Mouse (Mus musculus): ENCODE results near the gene Apbb2. TPM values are rescaled to one million over a fixed set of nuclear protein-coding genes. Genes with fewer than 3 reads are reported as not detected.

Apbb2 gene
- polyA plus RNA-seq, 1 experiment from 2014 or later, result 124 TPM

- Histone ChIP-seq H3K9ac (no peak overlapping the region), H3K36me3 (no peaks in the 10 kb centered on the region), H3K4me3 (no peak overlapping the region), H3K27me3 (no peaks in the 10 kb centered on the region), H3K4me2 (no peak overlapping the region), H3K4me1 (replicated peaks) (peaks cover 7% of the 10 kb centered on the region), H3K9me3 (no peaks in the 10 kb centered on the region), H3K27ac (replicated peaks) (no peak overlapping the region)
- 92% methylated on average over 8 of the region's 8 CpGs for WGBS
- ATAC-seq (ENCODE audit: low FRiP score, low read depth), result no peak
These were observed 18.2 kb downstream of the Apbb2 start for GRCm38 (mm10) chr5:66600415-66600814.

- H3K4me1 ChIP-seq (replicated peaks), result peaks cover 7% of the 10 kb centered on the region
These were observed 18.7 kb downstream of the Apbb2 start for GRCm38 (mm10) chr5:66599888-66600287.

GRCm38 (mm10) chr5:66596296-66596695 lies 22.3 kb downstream of the Apbb2 start:
- ATAC-seq (ENCODE audit: low FRiP score, low read depth), result no peak
- H3K9me3 ChIP-seq, result no peaks in the 10 kb centered on the region
- H3K27ac ChIP-seq (replicated peaks), result no peak overlapping the region
- H3K27me3 ChIP-seq, result no peaks in the 10 kb centered on the region
- no peak overlapping the region for H3K4me2 ChIP-seq
- WGBS, result 61% methylated on average over 3 of the region's 3 CpGs
- H3K9ac ChIP-seq, result no peak overlapping the region
- H3K4me3 ChIP-seq, result no peak overlapping the region
- H3K4me1 ChIP-seq (replicated peaks), result no peaks in the 10 kb centered on the region
- no peaks in the 10 kb centered on the region for H3K36me3 ChIP-seq

More at GRCm38 (mm10) chr5:66599888-66600287, 18.7 kb downstream of the Apbb2 start:
- WGBS, result 87% methylated on average over 9 of the region's 9 CpGs
- Histone ChIP-seq H3K27me3 (no peaks in the 10 kb centered on the region), H3K4me3 (no peak overlapping the region), H3K4me2 (no peak overlapping the region), H3K9me3 (no peaks in the 10 kb centered on the region), H3K36me3 (no peaks in the 10 kb centered on the region), H3K9ac (no peak overlapping the region), H3K27ac (replicated peaks) (no peak overlapping the region)
- ATAC-seq (ENCODE audit: low FRiP score, low read depth), result no peak

GRCm38 (mm10) chr5:66594881-66595280 lies 23.7 kb downstream of the Apbb2 start:
- WGBS, result 80% methylated on average over 14 of the region's 14 CpGs
- H3K27me3 ChIP-seq, result no peaks in the 10 kb centered on the region
- peak; percentile 60; the same call in 1 of the 2 replicates for ATAC-seq (ENCODE audit: low FRiP score, low read depth)
- no peak overlapping the region for H3K27ac ChIP-seq (replicated peaks)
- no peaks in the 10 kb centered on the region for H3K9me3 ChIP-seq
- H3K4me1 ChIP-seq (replicated peaks), result 0 out of 2 replicates have a peak, but pooled peaks cover 4% of the 10 kb centered on the region
- no peak overlapping the region for H3K4me2 ChIP-seq
- H3K4me3 ChIP-seq, result no peak overlapping the region
- H3K36me3 ChIP-seq, result no peaks in the 10 kb centered on the region
- H3K9ac ChIP-seq, result no peak overlapping the region

- 78% methylated on average over 6 of the region's 6 CpGs for WGBS
- Histone ChIP-seq H3K27ac (replicated peaks) (0 out of 2 replicates have a peak overlapping the region, but pooled peaks have one; percentile 21), H3K4me2 (no peak overlapping the region), H3K27me3 (no peaks in the 10 kb centered on the region), H3K9ac (no peak overlapping the region), H3K4me3 (no peak overlapping the region), H3K36me3 (no peaks in the 10 kb centered on the region), H3K9me3 (no peaks in the 10 kb centered on the region), H3K4me1 (replicated peaks) (peaks cover 20% of the 10 kb centered on the region)
- ATAC-seq (ENCODE audit: low FRiP score, low read depth), result 0 out of 2 replicates have a peak, but pooled peaks have one; percentile 31
These were observed 32.3 kb downstream of the Apbb2 start for GRCm38 (mm10) chr5:66586236-66586745.

- 90% methylated on average over 4 of the region's 4 CpGs for WGBS
- no peak overlapping the region for H3K4me2 ChIP-seq
- no peak overlapping the region for H3K4me3 ChIP-seq
- H3K27ac ChIP-seq (replicated peaks), result no peak overlapping the region
- no peak for ATAC-seq (ENCODE audit: low FRiP score, low read depth)
- H3K9me3 ChIP-seq, result no peaks in the 10 kb centered on the region
- no peaks in the 10 kb centered on the region for H3K36me3 ChIP-seq
- H3K9ac ChIP-seq, result no peak overlapping the region
- no peaks in the 10 kb centered on the region for H3K27me3 ChIP-seq
- peaks cover 22% of the 10 kb centered on the region for H3K4me1 ChIP-seq (replicated peaks)
These were observed 35.6 kb downstream of the Apbb2 start for GRCm38 (mm10) chr5:66583019-66583406.

GRCm38 (mm10) chr5:66582281-66583018 lies 36.1 kb downstream of the Apbb2 start:
- Histone ChIP-seq H3K36me3 (no peaks in the 10 kb centered on the region), H3K4me3 (no peak overlapping the region), H3K27ac (replicated peaks) (no peak overlapping the region), H3K9me3 (no peaks in the 10 kb centered on the region), H3K4me1 (replicated peaks) (peaks cover 22% of the 10 kb centered on the region), H3K9ac (no peak overlapping the region), H3K27me3 (no peaks in the 10 kb centered on the region), H3K4me2 (no peak overlapping the region)
- ATAC-seq (ENCODE audit: low FRiP score, low read depth), result no peak
- WGBS, result 91% methylated on average over 17 of the region's 17 CpGs

GRCm38 (mm10) chr5:66579066-66579465 lies 39.5 kb downstream of the Apbb2 start:
- H3K27me3 ChIP-seq, result no peaks in the 10 kb centered on the region
- ATAC-seq (ENCODE audit: low FRiP score, low read depth), result no peak
- no peak overlapping the region for H3K27ac ChIP-seq (replicated peaks)
- no peak overlapping the region for H3K9ac ChIP-seq
- WGBS, result 80% methylated on average over 4 of the region's 4 CpGs
- H3K4me2 ChIP-seq, result no peak overlapping the region
- H3K9me3 ChIP-seq, result no peaks in the 10 kb centered on the region
- no peak overlapping the region for H3K4me3 ChIP-seq
- H3K4me1 ChIP-seq (replicated peaks), result peaks cover 29% of the 10 kb centered on the region
- no peaks in the 10 kb centered on the region for H3K36me3 ChIP-seq

- Histone ChIP-seq H3K4me2 (no peak overlapping the region), H3K4me1 (replicated peaks) (peaks cover 34% of the 10 kb centered on the region), H3K9ac (no peak overlapping the region), H3K27me3 (no peaks in the 10 kb centered on the region), H3K9me3 (no peaks in the 10 kb centered on the region), H3K36me3 (no peaks in the 10 kb centered on the region), H3K4me3 (no peak overlapping the region), H3K27ac (replicated peaks) (no peak overlapping the region)
- peak; percentile 60; the same call in 1 of the 2 replicates for ATAC-seq (ENCODE audit: low FRiP score, low read depth)
- WGBS, result 59% methylated on average over 9 of the region's 9 CpGs
These were observed 42.3 kb downstream of the Apbb2 start for GRCm38 (mm10) chr5:66576299-66576698.

GRCm38 (mm10) chr5:66575148-66575547 lies 43.4 kb downstream of the Apbb2 start:
- Histone ChIP-seq H3K4me2 (no peak overlapping the region), H3K27ac (replicated peaks) (no peak overlapping the region), H3K27me3 (no peaks in the 10 kb centered on the region), H3K4me3 (no peak overlapping the region), H3K9ac (no peak overlapping the region), H3K36me3 (no peaks in the 10 kb centered on the region), H3K9me3 (no peaks in the 10 kb centered on the region), H3K4me1 (replicated peaks) (peaks cover 34% of the 10 kb centered on the region)
- ATAC-seq (ENCODE audit: low FRiP score, low read depth), result no peak
- 69% methylated on average over 13 of the region's 13 CpGs for WGBS

GRCm38 (mm10) chr5:66573266-66573665 lies 45.3 kb downstream of the Apbb2 start:
- no peak overlapping the region for H3K4me3 ChIP-seq
- WGBS, result 18% methylated on average over 4 of the region's 4 CpGs
- no peak for ATAC-seq (ENCODE audit: low FRiP score, low read depth)

GRCm38 (mm10) chr5:66572086-66572855 lies 46.3 kb downstream of the Apbb2 start:
- H3K4me1 ChIP-seq (replicated peaks), result peaks cover 36% of the 10 kb centered on the region

More at GRCm38 (mm10) chr5:66573266-66573665, 45.3 kb downstream of the Apbb2 start:
- H3K36me3 ChIP-seq, result no peaks in the 10 kb centered on the region
- no peaks in the 10 kb centered on the region for H3K27me3 ChIP-seq
- no peak overlapping the region for H3K9ac ChIP-seq
- no peak overlapping the region for H3K27ac ChIP-seq (replicated peaks)
- no peak overlapping the region for H3K4me2 ChIP-seq
- H3K4me1 ChIP-seq (replicated peaks), result peaks cover 38% of the 10 kb centered on the region
- no peaks in the 10 kb centered on the region for H3K9me3 ChIP-seq

More at GRCm38 (mm10) chr5:66572086-66572855, 46.3 kb downstream of the Apbb2 start:
- no peaks in the 10 kb centered on the region for H3K36me3 ChIP-seq
- H3K4me3 ChIP-seq, result no peak overlapping the region
- ATAC-seq (ENCODE audit: low FRiP score, low read depth), result no peak
- no peaks in the 10 kb centered on the region for H3K9me3 ChIP-seq
- H3K27ac ChIP-seq (replicated peaks), result no peak overlapping the region; the same call in 1 of the 2 replicates
- no peaks in the 10 kb centered on the region for H3K27me3 ChIP-seq
- WGBS, result 73% methylated on average over 13 of the region's 13 CpGs
- no peak overlapping the region for H3K4me2 ChIP-seq
- no peak overlapping the region for H3K9ac ChIP-seq

Data from hindbrain, embryonic 15.5 days (tissue).